In the genomic region with DNA sequence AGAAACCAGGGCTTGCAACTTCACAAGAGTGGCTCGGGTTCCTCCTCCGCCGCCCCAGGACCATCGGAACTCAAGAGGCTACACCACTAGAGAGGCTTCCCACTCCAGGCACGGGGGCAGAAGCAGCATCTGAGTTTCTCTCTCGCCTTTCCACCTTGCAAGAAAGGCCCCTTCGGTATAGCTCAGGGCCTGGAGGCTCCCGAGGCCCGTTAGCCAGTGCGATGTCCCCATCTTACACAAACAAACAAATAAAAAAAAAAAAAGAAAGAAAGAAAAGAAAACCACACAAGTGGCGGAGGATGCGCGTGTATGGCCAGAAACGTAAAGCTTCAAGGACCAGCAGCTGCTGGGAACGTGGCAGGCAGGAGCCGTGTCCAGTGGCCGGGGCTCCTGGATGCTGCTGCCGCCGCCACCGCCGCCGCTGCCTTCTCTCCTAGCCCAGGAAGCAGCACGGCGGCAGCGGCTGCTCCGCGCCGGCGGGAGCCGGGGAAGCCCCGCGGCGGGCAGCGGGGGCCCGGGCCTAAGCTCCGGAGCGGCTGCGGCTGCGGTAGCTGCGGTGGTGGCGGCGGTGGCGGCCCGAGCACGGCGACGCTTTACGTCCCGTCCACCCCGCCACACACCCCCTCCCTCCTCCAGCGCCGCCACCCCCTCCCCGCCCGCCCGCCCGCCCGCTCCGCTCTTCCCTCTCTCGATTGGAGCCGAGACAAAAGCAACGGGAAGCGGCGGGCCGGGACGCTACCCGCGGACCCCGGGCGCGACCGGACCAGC, we compare ENCODE assay signal across 7 mouse cellular contexts. TPM values are rescaled to one million over a fixed set of nuclear protein-coding genes. Genes with fewer than 3 reads are reported as not detected.
DNase-seq lines count a peak whose midpoint lies in the region; ATAC-seq and TF ChIP-seq lines count a peak whose summit lies in the region.

No protein-coding gene starts in this region.

- H3K36me3 ChIP-seq in hindbrain, postnatal 0 days (ENCODE audit: insufficient read depth, low read length): no peaks in the 10 kb centered on the region
- peaks cover 17% of the 10 kb centered on the region for H3K36me3 ChIP-seq in limb, embryonic 10.5 days
- peaks cover 25% of the 10 kb centered on the region for H3K36me3 ChIP-seq in midbrain, embryonic 10.5 days
- H3K36me3 ChIP-seq in small intestine, adult 2 months (ENCODE audit: control insufficient read depth, insufficient read depth, low read length): peaks cover 3% of the 10 kb centered on the region

- H3K4me1 ChIP-seq in hindbrain, postnatal 0 days (ENCODE audit: insufficient read depth, low read length): peaks cover 5% of the 10 kb centered on the region; the same call in 1 of the 2 replicates
- peaks cover 14% of the 10 kb centered on the region for H3K4me1 ChIP-seq in limb, embryonic 10.5 days
- H3K4me1 ChIP-seq in midbrain, embryonic 10.5 days: peaks cover 23% of the 10 kb centered on the region
- H3K4me1 ChIP-seq in small intestine, adult 2 months (ENCODE audit: control insufficient read depth, insufficient read depth, insufficient read length, low read length): peaks cover 4% of the 10 kb centered on the region; the same call in 1 of the 2 replicates

- no peaks in the 10 kb centered on the region for H3K9me3 ChIP-seq in hindbrain, postnatal 0 days (ENCODE audit: low read length)
- H3K9me3 ChIP-seq in limb, embryonic 10.5 days (replicated peaks): no peaks in the 10 kb centered on the region
- no peaks in the 10 kb centered on the region for H3K9me3 ChIP-seq in midbrain, embryonic 10.5 days (replicated peaks)

- peak; percentile 63 for DNase-seq in ZHBTc4 (ENCODE audit: low read depth, low spot score)
- DNase-seq in cerebellum, adult 9-10 months: peak; percentile 59
- DNase-seq in frontal cortex, postnatal 10 days (ENCODE audit: low spot score in 2 of 2): peak; percentile 16 to 37
- peak; percentile 67 for DNase-seq in hindbrain, postnatal 0 days (ENCODE audit: low spot score)
- peak; percentile 68 for DNase-seq in limb, embryonic 10.5 days (ENCODE audit: low spot score)
- peak; percentile 56 for DNase-seq in midbrain, embryonic 10.5 days (ENCODE audit: low spot score)

- no peak for TF ChIP-seq POLR2A in small intestine, adult 2 months (IDR thresholded peaks at IDR 0.05; ENCODE audit: low read depth, low read length)

- H3K4me2 ChIP-seq in hindbrain, postnatal 0 days (ENCODE audit: low read depth, low read length): peak overlapping the region; percentile 83

- peak overlapping the region; percentile 94 for H3K9ac ChIP-seq in hindbrain, postnatal 0 days (replicated peaks; ENCODE audit: low read length)

- peak overlapping the region; percentile 98 for H3K4me3 ChIP-seq in hindbrain, postnatal 0 days (ENCODE audit: low read length)
- H3K4me3 ChIP-seq in limb, embryonic 10.5 days: peak overlapping the region; percentile 99
- H3K4me3 ChIP-seq in midbrain, embryonic 10.5 days: peak overlapping the region; percentile 97
- peak overlapping the region; percentile 99 for H3K4me3 ChIP-seq in small intestine, adult 2 months (ENCODE audit: low read depth, low read length)

- no peaks in the 10 kb centered on the region for H3K27me3 ChIP-seq in hindbrain, postnatal 0 days (ENCODE audit: insufficient read depth, low read length)
- no peaks in the 10 kb centered on the region for H3K27me3 ChIP-seq in limb, embryonic 10.5 days (ENCODE audit: low read depth, poor library complexity, severe bottlenecking)
- no peaks in the 10 kb centered on the region for H3K27me3 ChIP-seq in midbrain, embryonic 10.5 days (ENCODE audit: low read depth, poor library complexity, severe bottlenecking)
- H3K27me3 ChIP-seq in small intestine, adult 2 months (ENCODE audit: control insufficient read depth, insufficient read depth, low read length): no peaks in the 10 kb centered on the region

- ATAC-seq in hindbrain, postnatal 0 days: peak; percentile 88

- peak overlapping the region; percentile 99 for H3K27ac ChIP-seq in hindbrain, postnatal 0 days
- H3K27ac ChIP-seq in limb, embryonic 10.5 days: peak overlapping the region; percentile 99
- peak overlapping the region; percentile 100 for H3K27ac ChIP-seq in midbrain, embryonic 10.5 days (replicated peaks)
- peak overlapping the region; percentile 42 for H3K27ac ChIP-seq in small intestine, adult 2 months (ENCODE audit: insufficient read depth, low read depth, low read length)

- no peak for TF ChIP-seq CTCF in hindbrain, postnatal 0 days (IDR thresholded peaks at IDR 0.05; ENCODE audit: low read depth)
- TF ChIP-seq CTCF in small intestine, adult 2 months (IDR thresholded peaks at IDR 0.05; ENCODE audit: extremely low read depth, insufficient read length, insufficient replicate concordance, low read depth, low read length): no peak

- 3% methylated on average over 54 of the region's 71 CpGs for WGBS in hindbrain, postnatal 0 days
- 0% methylated on average over 42 of the region's 71 CpGs for WGBS in limb, embryonic 10.5 days
- WGBS in midbrain, embryonic 10.5 days: 0% methylated on average over 49 of the region's 71 CpGs
- under 1% methylated on average over 55 of the region's 71 CpGs for WGBS in small intestine, adult 2 months

RNA-seq across cellular contexts. Expression of a gene that starts 0.5 kb away (rescaled TPM):
- 70.3 and 74.7 TPM in 2 replicates for total RNA-seq in hindbrain, postnatal 0 days (2014; rRNA removed)
- 61.9 and 66.9 TPM in 2 replicates for polyA plus RNA-seq in hindbrain, postnatal 0 days (2015; fragmentation: Nextera tagmentation; extraction: Ambion mirVana)
- 125 and 136 TPM in 2 replicates for polyA plus RNA-seq in limb, embryonic 10.5 days (2016; fragmentation: Nextera tagmentation; extraction: Ambion mirVana)
- 110 and 116 TPM in 2 replicates for polyA plus RNA-seq in midbrain, embryonic 10.5 days (2016; fragmentation: Nextera tagmentation; extraction: Ambion mirVana)
- 8.7 and 19.2 TPM in 2 replicates for polyA plus RNA-seq in small intestine, adult 2 months (2012; rRNA removed)

Comparison
In these comparisons a context has a peak if more than half of its experiments do, and no peak if none do; other contexts are left out.
1. Peak in every context shown above with its lines: DNase-seq, ATAC-seq, H3K4me3 ChIP-seq and H3K27ac ChIP-seq.
2. H3K27ac ChIP-seq: peak in every context shown above with its lines; median percentile 100 in midbrain, embryonic 10.5 days; 99 in hindbrain, postnatal 0 days; 99 in limb, embryonic 10.5 days; 42 in small intestine, adult 2 months.